Mouse (Mus musculus): Measurements from ENCODE around the gene Ctnnd1. TPM values are rescaled to one million over a fixed set of nuclear protein-coding genes. Genes with fewer than 3 reads are reported as not detected.

The Ctnnd1 gene
- polyA plus RNA-seq, 1 experiment from 2014 or later = 43.8 TPM

GRCm38 (mm10) chr2:84623428-84624119 lies 27.0 kb downstream of the Ctnnd1 start:
- 92% methylated on average over 3 of the region's 3 CpGs for WGBS
- H3K4me1 ChIP-seq = peaks cover 7% of the 10 kb centered on the region
- no peaks in the 10 kb centered on the region for H3K27me3 ChIP-seq
- H3K9ac ChIP-seq = no peak overlapping the region
- no peak overlapping the region for H3K4me2 ChIP-seq
- no peak overlapping the region for H3K4me3 ChIP-seq
- no peak for ATAC-seq (ENCODE audit: insufficient number of reproducible peaks, insufficient read depth, low FRiP score, low TSS enrichment, low read depth)
- H3K9me3 ChIP-seq = no peaks in the 10 kb centered on the region
- no peak overlapping the region for H3K27ac ChIP-seq
- H3K36me3 ChIP-seq = peaks cover 42% of the 10 kb centered on the region

DNA sequence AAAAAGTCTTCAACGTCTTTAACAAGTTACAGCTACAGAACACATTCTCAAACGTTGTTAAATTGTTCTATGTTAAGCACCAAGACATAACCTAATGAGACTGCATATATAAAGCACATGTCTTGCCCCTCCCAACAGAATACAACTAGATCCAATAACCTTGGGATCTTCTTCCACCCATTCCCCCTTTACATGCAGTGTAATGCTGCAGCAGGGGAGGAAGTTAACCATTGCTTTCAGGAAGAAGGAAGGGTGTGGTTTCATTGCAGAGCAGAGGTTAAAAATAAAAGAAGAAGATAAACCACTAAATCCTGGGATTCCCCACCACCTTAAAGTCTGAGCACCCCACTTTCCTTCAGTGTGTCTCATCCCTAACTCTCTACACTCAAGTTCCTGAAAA lies 27.9 kb downstream of the Ctnnd1 start:
- Histone ChIP-seq H3K9ac (no peak overlapping the region), H3K4me2 (no peak overlapping the region), H3K36me3 (peaks cover 43% of the 10 kb centered on the region), H3K27ac (no peak overlapping the region), H3K9me3 (no peaks in the 10 kb centered on the region), H3K4me3 (no peak overlapping the region), H3K27me3 (no peaks in the 10 kb centered on the region), H3K4me1 (peaks cover 7% of the 10 kb centered on the region)
- ATAC-seq (ENCODE audit: insufficient number of reproducible peaks, insufficient read depth, low FRiP score, low TSS enrichment, low read depth) = no peak
- WGBS = 74% methylated on average over 2 of the region's 2 CpGs

GRCm38 (mm10) chr2:84619646-84620340 lies 30.8 kb downstream of the Ctnnd1 start:
- WGBS = 96% methylated on average over 21 of the region's 21 CpGs
- H3K4me1 ChIP-seq = peaks cover 3% of the 10 kb centered on the region; the same call in 1 of the 2 replicates
- no peak overlapping the region for H3K4me3 ChIP-seq
- H3K4me2 ChIP-seq = no peak overlapping the region
- no peaks in the 10 kb centered on the region for H3K27me3 ChIP-seq
- no peak overlapping the region for H3K27ac ChIP-seq
- no peak overlapping the region for H3K9ac ChIP-seq
- no peak for ATAC-seq (ENCODE audit: insufficient number of reproducible peaks, insufficient read depth, low FRiP score, low TSS enrichment, low read depth)
- peaks cover 70% of the 10 kb centered on the region for H3K36me3 ChIP-seq
- H3K9me3 ChIP-seq = no peaks in the 10 kb centered on the region

- 71% methylated on average over 2 of the region's 2 CpGs for WGBS
- ATAC-seq (ENCODE audit: insufficient number of reproducible peaks, insufficient read depth, low FRiP score, low TSS enrichment, low read depth) = no peak
- H3K9ac ChIP-seq = no peak overlapping the region
- H3K9me3 ChIP-seq = no peaks in the 10 kb centered on the region
- peaks cover 72% of the 10 kb centered on the region for H3K36me3 ChIP-seq
- no peak overlapping the region for H3K4me3 ChIP-seq
- H3K27ac ChIP-seq = no peak overlapping the region; the same call in 1 of the 2 replicates
- H3K27me3 ChIP-seq = no peaks in the 10 kb centered on the region
- H3K4me2 ChIP-seq = no peak overlapping the region
- no peaks in the 10 kb centered on the region; the same call in 1 of the 2 replicates for H3K4me1 ChIP-seq
These were observed 31.7 kb downstream of the Ctnnd1 start for GRCm38 (mm10) chr2:84618914-84619313.

- H3K4me1 ChIP-seq = no peaks in the 10 kb centered on the region; the same call in 1 of the 2 replicates
- WGBS = 84% methylated on average over 3 of the region's 3 CpGs
- no peak overlapping the region for H3K9ac ChIP-seq
- H3K36me3 ChIP-seq = peaks cover 82% of the 10 kb centered on the region
- no peak overlapping the region for H3K27ac ChIP-seq
- no peak overlapping the region for H3K4me3 ChIP-seq
- no peak for ATAC-seq (ENCODE audit: insufficient number of reproducible peaks, insufficient read depth, low FRiP score, low TSS enrichment, low read depth)
- H3K9me3 ChIP-seq = no peaks in the 10 kb centered on the region
- no peaks in the 10 kb centered on the region for H3K27me3 ChIP-seq
- no peak overlapping the region for H3K4me2 ChIP-seq
These were observed 32.7 kb downstream of the Ctnnd1 start for GRCm38 (mm10) chr2:84617637-84618515.

DNA sequence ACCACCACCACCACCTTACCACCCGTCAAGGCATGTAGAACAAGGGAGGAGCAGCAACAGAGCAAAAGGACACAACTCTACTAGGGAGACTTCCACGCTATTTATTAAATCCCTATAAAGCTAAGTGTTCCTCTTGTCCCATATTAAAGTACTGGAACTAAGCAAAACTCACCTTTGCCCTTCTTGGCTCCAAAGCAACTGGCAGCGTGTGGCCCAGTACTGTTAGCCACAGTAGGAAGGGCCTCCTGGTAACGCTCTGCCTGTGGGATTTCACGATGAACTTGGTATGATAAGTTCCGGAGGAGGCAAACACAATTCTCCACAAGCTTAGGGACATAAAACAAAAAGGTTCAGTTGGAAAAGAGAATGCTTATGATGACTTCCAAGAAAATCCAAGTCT lies 37.8 kb downstream of the Ctnnd1 start:
- Histone ChIP-seq H3K9ac (no peak overlapping the region), H3K27me3 (no peaks in the 10 kb centered on the region), H3K27ac (no peak overlapping the region), H3K4me3 (no peak overlapping the region), H3K4me1 (no peaks in the 10 kb centered on the region), H3K4me2 (no peak overlapping the region), H3K9me3 (no peaks in the 10 kb centered on the region), H3K36me3 (peaks cover 94% of the 10 kb centered on the region)
- 95% methylated on average over 6 of the region's 6 CpGs for WGBS
- no peak for ATAC-seq (ENCODE audit: insufficient number of reproducible peaks, insufficient read depth, low FRiP score, low TSS enrichment, low read depth)

- no peak overlapping the region for H3K27ac ChIP-seq
- no peaks in the 10 kb centered on the region for H3K4me1 ChIP-seq
- H3K9me3 ChIP-seq = no peaks in the 10 kb centered on the region
- 59% methylated on average over 1 of the region's 1 CpGs for WGBS
- no peak overlapping the region for H3K4me3 ChIP-seq
- no peaks in the 10 kb centered on the region for H3K27me3 ChIP-seq
- H3K9ac ChIP-seq = no peak overlapping the region
- no peak for ATAC-seq (ENCODE audit: insufficient number of reproducible peaks, insufficient read depth, low FRiP score, low TSS enrichment, low read depth)
- H3K36me3 ChIP-seq = peaks cover 87% of the 10 kb centered on the region
- H3K4me2 ChIP-seq = no peak overlapping the region
These were observed 42.7 kb downstream of the Ctnnd1 start for GRCm38 (mm10) chr2:84607842-84608241.

DNA sequence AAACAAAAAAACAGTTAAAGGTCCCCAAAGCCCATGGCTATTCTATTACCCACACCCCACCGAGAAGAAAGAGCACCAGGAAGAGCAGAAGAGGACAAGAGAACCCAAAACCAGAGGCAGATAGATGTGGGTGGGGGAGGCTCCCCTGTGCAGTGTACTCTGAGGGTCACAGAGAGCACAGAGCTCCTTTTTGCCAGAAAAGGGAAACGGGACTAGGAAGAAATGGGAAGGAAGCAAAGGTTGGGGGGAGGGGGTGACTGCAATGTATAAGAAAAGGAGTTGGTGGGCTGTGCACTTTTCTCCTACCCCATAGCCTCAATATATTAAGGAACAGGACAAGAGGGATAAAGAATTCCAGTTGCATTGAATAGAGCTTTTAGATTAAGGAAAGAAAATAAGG lies 49.6 kb downstream of the Ctnnd1 start:
- Histone ChIP-seq H3K9me3 (no peaks in the 10 kb centered on the region), H3K9ac (no peak overlapping the region), H3K27me3 (no peaks in the 10 kb centered on the region), H3K27ac (no peak overlapping the region), H3K36me3 (peaks cover 82% of the 10 kb centered on the region), H3K4me2 (no peak overlapping the region), H3K4me1 (no peaks in the 10 kb centered on the region), H3K4me3 (no peak overlapping the region)
- no peak for ATAC-seq (ENCODE audit: insufficient number of reproducible peaks, insufficient read depth, low FRiP score, low TSS enrichment, low read depth)
- WGBS = 60% methylated on average over 2 of the region's 2 CpGs

DNA sequence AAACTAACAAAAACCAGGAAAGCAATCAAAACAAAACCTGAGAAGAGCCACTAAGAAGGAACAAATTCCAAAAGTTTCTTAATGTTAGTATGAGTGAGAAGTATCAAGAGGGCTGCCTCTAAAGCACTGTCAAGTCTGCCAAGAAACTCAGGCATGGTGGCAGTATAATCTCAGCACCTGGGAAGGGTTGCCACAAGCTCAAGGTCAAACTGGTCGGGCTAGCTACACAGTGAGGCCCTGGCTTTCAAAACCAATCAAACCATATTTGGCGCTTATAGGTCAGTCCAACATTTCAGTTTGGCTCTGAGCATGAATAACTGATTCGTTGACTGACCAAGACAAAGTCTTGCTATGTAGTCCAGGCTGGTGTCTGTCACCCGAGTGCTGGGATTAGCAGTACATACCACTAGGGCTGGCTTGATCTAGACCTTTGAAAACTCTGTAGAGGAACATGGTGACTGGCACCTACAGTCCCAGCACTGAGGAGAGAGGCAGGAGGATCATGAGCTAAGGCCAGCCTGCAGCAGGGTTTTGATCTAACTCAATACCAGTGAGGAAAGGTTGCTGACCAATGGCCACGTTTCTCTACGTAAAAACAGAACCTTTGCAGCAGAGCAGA lies 51.2 kb downstream of the Ctnnd1 start:
- H3K27me3 ChIP-seq = no peaks in the 10 kb centered on the region
- H3K9me3 ChIP-seq = no peaks in the 10 kb centered on the region
- H3K36me3 ChIP-seq = peaks cover 73% of the 10 kb centered on the region
- no peak for ATAC-seq (ENCODE audit: insufficient number of reproducible peaks, insufficient read depth, low FRiP score, low TSS enrichment, low read depth)
- H3K27ac ChIP-seq = no peak overlapping the region
- no peaks in the 10 kb centered on the region for H3K4me1 ChIP-seq
- H3K4me2 ChIP-seq = no peak overlapping the region
- H3K4me3 ChIP-seq = no peak overlapping the region
- 92% methylated on average over 6 of the region's 6 CpGs for WGBS
- H3K9ac ChIP-seq = no peak overlapping the region

DNA sequence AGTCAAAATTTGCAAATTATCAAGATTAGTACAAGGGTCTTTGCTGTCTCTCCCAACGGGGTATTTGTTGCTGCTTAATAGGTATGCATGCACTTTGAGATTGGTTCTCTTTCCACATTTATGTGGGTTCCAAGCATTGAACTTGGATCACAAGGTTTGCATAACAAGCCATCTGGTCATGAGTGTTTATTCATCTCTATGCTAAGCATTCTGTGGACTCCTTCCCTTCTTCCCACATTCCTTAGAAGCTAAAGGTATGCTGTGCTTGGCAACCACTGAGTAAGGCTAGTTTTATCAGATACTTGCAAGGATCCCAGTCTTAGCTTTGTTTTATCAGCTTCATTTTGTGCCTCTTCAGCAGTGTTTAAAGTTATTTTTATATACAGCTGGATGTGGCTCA lies 53.4 kb downstream of the Ctnnd1 start:
- no peak overlapping the region for H3K4me2 ChIP-seq
- ATAC-seq (ENCODE audit: insufficient number of reproducible peaks, insufficient read depth, low FRiP score, low TSS enrichment, low read depth) = no peak
- WGBS = 97% methylated on average over 1 of the region's 1 CpGs

DNA sequence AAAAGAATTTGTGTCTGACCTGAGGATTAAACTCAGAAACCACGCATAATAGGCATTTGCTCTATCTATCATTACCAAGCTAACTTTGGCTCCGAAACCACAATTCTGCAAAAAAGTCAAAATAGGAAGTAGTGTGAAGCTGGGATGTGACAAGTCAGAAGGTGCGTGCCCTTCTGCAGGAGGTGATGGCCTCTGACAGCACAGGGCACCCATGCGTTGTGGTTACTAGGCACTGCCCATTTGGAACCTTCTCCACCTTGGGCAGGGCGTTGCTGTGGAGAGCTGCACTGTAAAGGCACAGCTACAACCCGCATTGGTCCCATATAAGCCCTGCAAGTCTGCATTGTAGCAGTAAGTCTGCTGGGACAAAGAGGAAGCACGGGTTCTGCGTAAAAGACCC lies 57.8 kb downstream of the Ctnnd1 start:
- Histone ChIP-seq H3K9me3 (0 out of 2 replicates have a peak, but pooled peaks cover 5% of the 10 kb centered on the region), H3K4me2 (no peak overlapping the region), H3K9ac (no peak overlapping the region), H3K4me3 (no peak overlapping the region), H3K27me3 (no peaks in the 10 kb centered on the region), H3K36me3 (peaks cover 51% of the 10 kb centered on the region), H3K4me1 (no peaks in the 10 kb centered on the region), H3K27ac (no peak overlapping the region)
- WGBS = 96% methylated on average over 8 of the region's 8 CpGs
- no peak for ATAC-seq (ENCODE audit: insufficient number of reproducible peaks, insufficient read depth, low FRiP score, low TSS enrichment, low read depth)

More for the DNA sequence above, 53.4 kb downstream of the Ctnnd1 start:
- Histone ChIP-seq H3K4me3 (no peak overlapping the region), H3K27me3 (no peaks in the 10 kb centered on the region), H3K36me3 (peaks cover 63% of the 10 kb centered on the region), H3K4me1 (no peaks in the 10 kb centered on the region), H3K27ac (no peak overlapping the region), H3K9me3 (no peaks in the 10 kb centered on the region), H3K9ac (no peak overlapping the region)
